Mouse (Mus musculus) liver, adult 2 months (tissue): Measurements from ENCODE around the gene Dpy19l1. TPM values are rescaled to one million over a fixed set of nuclear protein-coding genes. Genes with fewer than 3 reads are reported as not detected.

Experiments
- DNase-seq: peaks from one replicate; pipeline ENCODE4 v3.0.0-alpha.2; 2011; ENCODE audit warnings: low read depth, low spot score; ENCODE audit errors: extremely low read depth
- H3K27ac ChIP-seq: fragments of 200-500 bp; replicated peaks from 2 replicates; pipeline ENCODE4 v1.5.1; 2012; ENCODE audit warnings: low read depth, mild to moderate bottlenecking, control low read depth, inconsistent platforms, low read length; ENCODE audit not compliant: insufficient read depth
- H3K27me3 ChIP-seq: fragments of 200-500 bp; 2 replicates; pipeline ENCODE4 v1.6.1; 2012; ENCODE audit warnings: mild to moderate bottlenecking, moderate library complexity, low read length, inconsistent platforms; ENCODE audit not compliant: control insufficient read depth, insufficient read depth
- H3K36me3 ChIP-seq: fragments of 200-500 bp; 2 replicates; pipeline ENCODE4 v1.6.1; 2012; ENCODE audit warnings: low read length, inconsistent platforms; ENCODE audit not compliant: control insufficient read depth, insufficient read depth
- H3K4me1 ChIP-seq: fragments of 200-500 bp; 2 replicates; pipeline ENCODE4 v1.6.1; 2011; ENCODE audit warnings: low read length; ENCODE audit not compliant: control insufficient read depth, insufficient read depth
- H3K4me3 ChIP-seq: fragments of 200-500 bp; 2 replicates; pipeline ENCODE4 v1.5.1; 2011; ENCODE audit warnings: low read depth, mild to moderate bottlenecking, control low read depth, low read length, moderate library complexity; ENCODE audit not compliant: insufficient read depth
- H3K79me2 ChIP-seq: fragments of 200-500 bp; 2 replicates; pipeline ENCODE4 v1.6.1; 2012; ENCODE audit warnings: inconsistent platforms, mild to moderate bottlenecking, low read length, moderate library complexity; ENCODE audit not compliant: control insufficient read depth, insufficient read depth
- H3K9ac ChIP-seq: fragments of 200-500 bp; 2 replicates; pipeline ENCODE4 v1.6.1; 2012; ENCODE audit warnings: low read depth, mild to moderate bottlenecking, control low read depth, inconsistent platforms, low read length
- CTCF ChIP-seq: fragments of 200-500 bp; IDR thresholded peaks from 2 replicates; pipeline ENCODE4 v1.5.1; 2011; ENCODE audit warnings: low read depth, low read length, control low read depth
- POLR2A ChIP-seq: fragments of 200-500 bp; IDR thresholded peaks from 2 replicates; pipeline ENCODE4 v1.6.1; 2011; ENCODE audit warnings: low read length, control low read depth; ENCODE audit not compliant: insufficient read depth; ENCODE audit errors: extremely low read depth
- WGBS: fragments of 180-500 bp; shearing (Covaris S2); methylation state at CpG from one replicate; pipeline ENCODE4 v1.1.7; 2018; 5-methylcytosine and 5-hydroxymethylcytosine counted together
- polyA plus RNA-seq: library from polyadenylated mRNA; depleted of rRNA; stranded (reverse); fragments of >200 nt; gene quantifications from 2 replicates; pipeline ENCODE4 v1.2.3, GENCODE M21; 2012; rRNA removed
- total RNA-seq: library from RNA; depleted of rRNA; stranded (reverse); fragments of >200 nt; gene quantifications from 2 replicates; pipeline ENCODE4 v1.2.3, GENCODE M21; 2014; rRNA removed

Dpy19l1 gene
- 29.0 TPM in 2 replicates for total RNA-seq
- 10.1 and 10.7 TPM in 2 replicates for polyA plus RNA-seq

DNA sequence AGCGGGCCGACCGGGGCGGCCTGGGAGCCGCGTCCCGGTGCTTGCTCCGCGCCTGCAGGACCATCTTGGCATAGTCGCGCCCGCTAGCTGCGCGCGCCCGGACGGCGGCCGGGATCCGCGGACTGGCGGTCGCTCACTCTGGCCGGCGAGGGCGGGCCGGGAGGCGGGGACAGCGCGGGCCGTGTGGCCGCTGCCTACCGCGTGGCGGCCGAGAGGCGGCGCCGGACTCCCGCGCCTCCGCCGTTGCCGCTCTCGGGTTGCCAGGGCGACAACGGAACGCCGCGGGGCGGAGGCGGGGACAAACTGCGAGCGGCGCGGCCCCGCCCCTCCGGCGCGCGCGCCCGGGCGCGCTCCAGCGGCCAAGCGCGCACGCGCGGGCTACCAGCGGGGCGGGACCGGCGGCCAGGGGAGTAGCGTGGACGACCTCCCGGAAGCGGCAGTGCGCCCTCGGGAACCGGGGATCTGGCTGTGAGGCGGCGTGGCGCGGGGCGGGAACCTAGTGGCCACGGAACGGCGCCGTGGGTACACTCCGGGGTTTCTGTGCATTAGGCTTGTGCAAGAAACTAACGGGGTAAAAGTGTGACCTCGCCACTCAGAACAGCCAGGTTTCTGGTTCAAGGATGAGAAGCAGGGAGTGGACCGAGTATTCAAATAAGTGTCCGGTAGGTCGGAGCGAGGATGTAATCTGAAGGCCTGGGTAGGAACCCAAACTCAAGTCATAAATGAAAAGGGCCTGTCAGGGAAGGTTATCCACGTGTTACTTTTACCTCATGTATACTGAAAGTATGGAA, at the start of gene Dpy19l1:
Dpy19l1 (minus strand) TSS at position 74 of the 791 bp plus-strand sequence.
- Histone ChIP-seq H3K4me3 (peak within 1 kb of the TSS; percentile 88), H3K4me1 (peaks cover 18% of the 10 kb centered on the region), H3K36me3 (0 out of 2 replicates have a peak, but pooled peaks cover 2% of the 10 kb centered on the region), H3K79me2 (peaks cover 21% of the 10 kb centered on the region), H3K27me3 (no peaks in the 10 kb centered on the region), H3K27ac (peak within 1 kb of the TSS; percentile 97), H3K9ac (peak within 1 kb of the TSS; percentile 99)
- peak; percentile 61 for DNase-seq
- peak; percentile 49; the same call in 1 of the 2 replicates for TF ChIP-seq CTCF
- peak; percentile 87 for TF ChIP-seq POLR2A
- under 1% methylated on average over 94 of the region's 99 CpGs for WGBS

DNA sequence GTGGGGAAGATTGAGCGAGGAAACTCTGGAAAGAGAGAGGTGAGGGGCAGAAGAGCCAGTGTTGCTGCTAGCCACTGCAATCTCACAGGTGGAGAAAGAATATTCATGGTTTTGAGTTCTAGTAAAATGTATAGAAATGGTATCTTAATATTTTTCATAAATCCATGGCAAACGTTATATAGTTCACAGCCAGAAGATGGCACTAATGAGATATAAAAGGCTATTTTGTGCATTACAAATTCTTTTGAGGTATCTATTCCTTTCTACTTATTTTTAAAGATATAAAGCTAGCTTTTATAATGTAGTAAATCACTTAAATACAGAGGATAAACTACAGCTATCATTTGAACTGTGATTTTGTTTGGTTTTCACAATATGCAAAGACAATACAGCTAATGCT, 35.2 kb upstream of the Dpy19l1 start:
- WGBS: 43% methylated on average over 2 of the region's 2 CpGs
- H3K79me2 ChIP-seq: no peaks in the 10 kb centered on the region
- no peak overlapping the region for H3K9ac ChIP-seq
- no peaks in the 10 kb centered on the region for H3K4me1 ChIP-seq
- H3K27ac ChIP-seq: no peak overlapping the region
- no peak for DNase-seq
- H3K4me3 ChIP-seq: no peak overlapping the region
- TF ChIP-seq POLR2A (no peak), CTCF (no peak)
- H3K27me3 ChIP-seq: no peaks in the 10 kb centered on the region
- H3K36me3 ChIP-seq: no peaks in the 10 kb centered on the region

GRCm38 (mm10) chr9:24516575-24517139, 13.7 kb upstream of the Dpy19l1 start:
- no peak overlapping the region for H3K4me3 ChIP-seq
- no peaks in the 10 kb centered on the region for H3K36me3 ChIP-seq
- no peak overlapping the region for H3K27ac ChIP-seq
- no peaks in the 10 kb centered on the region for H3K27me3 ChIP-seq
- no peaks in the 10 kb centered on the region for H3K79me2 ChIP-seq
- H3K4me1 ChIP-seq: peaks cover 20% of the 10 kb centered on the region
- no peak overlapping the region for H3K9ac ChIP-seq
- WGBS: 58% methylated on average over 10 of the region's 10 CpGs
- TF ChIP-seq POLR2A: no peak
- TF ChIP-seq CTCF: peak; percentile 83
- DNase-seq: peak; percentile 60

GRCm38 (mm10) chr9:24514078-24514469, 11.1 kb upstream of the Dpy19l1 start:
- peaks cover 32% of the 10 kb centered on the region for H3K4me1 ChIP-seq
- WGBS: 87% methylated on average over 5 of the region's 5 CpGs
- no peak for TF ChIP-seq POLR2A
- no peak for TF ChIP-seq CTCF
- peak overlapping the region; percentile 93; the same call in 1 of the 2 replicates for H3K27ac ChIP-seq
- H3K36me3 ChIP-seq: no peaks in the 10 kb centered on the region
- no peaks in the 10 kb centered on the region for H3K79me2 ChIP-seq
- H3K27me3 ChIP-seq: no peaks in the 10 kb centered on the region
- H3K9ac ChIP-seq: no peak overlapping the region
- DNase-seq: no peak
- H3K4me3 ChIP-seq: no peak overlapping the region

GRCm38 (mm10) chr9:24513290-24514077, 10.5 kb upstream of the Dpy19l1 start:
- TF ChIP-seq CTCF (no peak), POLR2A (no peak)
- peaks cover 32% of the 10 kb centered on the region for H3K4me1 ChIP-seq
- DNase-seq: peak; percentile 94
- H3K27ac ChIP-seq: peak overlapping the region; percentile 93
- H3K79me2 ChIP-seq: no peaks in the 10 kb centered on the region
- H3K36me3 ChIP-seq: no peaks in the 10 kb centered on the region
- peak overlapping the region; percentile 9; the same call in 1 of the 2 replicates for H3K9ac ChIP-seq
- 38% methylated on average over 9 of the region's 9 CpGs for WGBS
- no peak overlapping the region for H3K4me3 ChIP-seq
- H3K27me3 ChIP-seq: no peaks in the 10 kb centered on the region
